Mouse (Mus musculus) heart, adult 11 months (tissue): ENCODE results near the gene BC005537.
A peak's percentile ranks its signal among the peaks of the same experiment; 100 is the strongest.

Source experiments
- DNase-seq: peaks from one replicate; pipeline ENCODE4 v3.0.0; 2022

The BC005537 gene

DNA sequence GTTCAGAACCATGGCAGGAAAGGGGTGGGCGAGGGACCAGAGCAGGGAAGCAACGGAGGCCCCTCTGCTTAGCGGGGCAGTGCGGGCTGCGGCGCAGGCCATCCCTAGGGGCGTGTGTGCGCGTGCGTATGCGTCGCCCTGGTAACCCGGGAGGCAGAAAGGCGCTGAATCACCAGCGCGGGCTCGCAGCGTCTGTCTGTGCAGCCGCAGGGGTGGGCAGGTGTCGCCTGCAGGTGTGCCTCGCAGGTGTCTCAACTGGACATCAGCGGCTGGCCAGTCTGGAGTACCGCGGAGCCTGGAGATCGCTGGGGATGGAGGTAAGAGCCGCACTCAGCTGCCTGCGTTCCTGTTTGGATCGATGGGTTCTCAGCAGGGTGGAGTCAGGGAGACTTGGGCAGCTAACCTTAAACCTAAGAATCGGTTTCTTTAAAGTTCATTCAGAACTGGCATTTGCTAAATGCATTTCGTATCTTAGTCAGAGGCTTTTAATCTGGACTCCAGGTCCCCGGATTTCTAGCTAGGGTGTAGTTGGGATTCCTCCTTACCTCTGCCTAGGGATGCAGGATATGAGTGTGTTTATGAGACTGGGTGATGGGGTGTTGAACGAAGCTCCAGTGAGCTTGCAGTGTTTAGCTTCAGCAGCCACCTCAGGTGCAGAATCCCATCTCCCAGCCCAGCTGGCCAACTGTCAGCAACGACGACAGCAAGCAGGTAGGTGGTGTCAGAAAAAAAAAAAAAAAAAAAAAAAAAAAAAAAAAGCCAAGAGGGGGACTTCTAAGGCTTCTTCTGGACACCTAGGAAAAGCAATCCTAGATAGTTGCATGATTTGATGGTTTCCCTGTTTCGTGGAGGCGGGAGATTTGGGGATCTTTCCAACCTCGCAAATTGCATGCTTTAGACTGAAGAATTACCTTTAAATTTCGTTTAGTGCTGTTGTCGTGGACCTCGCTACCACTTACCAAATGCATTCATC, 43.8 kb downstream of the BC005537 start, which contains the start of gene D130043K22Rik:
D130043K22Rik (plus strand) TSS at position 153 of the 973 bp plus-strand sequence.
- DNase-seq, result peak; percentile 91

DNA sequence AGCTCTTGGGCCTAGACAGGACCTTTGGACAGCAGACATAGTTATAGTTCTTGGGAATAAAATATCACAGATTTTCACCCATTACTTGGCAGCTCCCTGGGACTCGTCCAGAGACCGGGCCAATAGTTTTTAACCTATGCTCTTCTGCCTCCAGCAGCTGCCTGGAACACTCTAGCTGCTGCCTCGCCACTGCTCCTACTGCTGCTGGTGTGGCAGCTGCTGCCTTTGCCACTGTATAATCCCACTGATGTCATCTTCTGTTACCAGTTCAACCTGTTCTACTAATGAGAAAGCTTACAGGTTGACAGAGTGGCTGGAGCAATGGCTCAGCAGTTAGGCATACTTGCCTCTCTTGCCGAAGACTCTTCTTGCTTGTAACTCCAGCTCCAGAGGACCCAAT, 47.9 kb downstream of the BC005537 start:
- DNase-seq, result peak; percentile 55

DNA sequence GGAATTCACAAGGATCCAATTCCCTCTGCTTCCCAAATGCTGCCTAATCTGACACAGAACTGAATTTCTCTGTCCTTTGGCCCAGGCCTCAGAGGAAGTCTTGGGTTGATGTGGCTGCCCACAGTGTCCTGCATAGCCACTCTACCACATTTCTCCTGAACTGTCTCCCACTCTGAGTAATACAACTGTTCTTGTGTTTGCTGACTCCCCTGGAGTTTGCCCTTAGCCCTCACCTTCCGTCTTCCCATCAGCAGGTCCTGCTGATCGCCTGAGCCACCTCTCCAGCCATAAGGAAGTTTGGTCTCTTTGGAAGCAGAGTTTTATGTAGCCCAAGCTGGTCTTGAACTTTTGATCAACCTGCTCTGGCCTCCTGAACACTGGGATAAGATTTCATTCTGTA, 50.5 kb downstream of the BC005537 start:
- DNase-seq, result peak; percentile 55

DNA sequence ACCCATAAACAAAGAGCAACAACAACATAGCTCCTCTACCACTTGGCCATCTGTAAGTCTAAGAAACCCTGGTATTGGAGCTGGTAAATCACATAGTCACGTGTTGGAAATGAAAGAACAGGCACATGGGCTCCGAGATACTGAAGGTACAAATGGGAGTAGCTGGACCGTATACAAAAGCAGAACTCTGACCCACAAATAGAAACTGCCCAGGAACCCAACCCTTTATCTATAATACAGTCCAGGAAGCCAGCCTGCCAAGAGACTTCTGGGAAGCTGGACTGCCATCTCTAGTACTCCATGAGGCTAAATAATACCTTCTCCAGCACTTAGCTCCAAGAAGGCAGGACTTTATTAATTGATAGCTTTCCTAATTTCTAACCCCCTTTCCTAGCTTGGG, 51.1 kb downstream of the BC005537 start:
- DNase-seq, result peak; percentile 94

DNA sequence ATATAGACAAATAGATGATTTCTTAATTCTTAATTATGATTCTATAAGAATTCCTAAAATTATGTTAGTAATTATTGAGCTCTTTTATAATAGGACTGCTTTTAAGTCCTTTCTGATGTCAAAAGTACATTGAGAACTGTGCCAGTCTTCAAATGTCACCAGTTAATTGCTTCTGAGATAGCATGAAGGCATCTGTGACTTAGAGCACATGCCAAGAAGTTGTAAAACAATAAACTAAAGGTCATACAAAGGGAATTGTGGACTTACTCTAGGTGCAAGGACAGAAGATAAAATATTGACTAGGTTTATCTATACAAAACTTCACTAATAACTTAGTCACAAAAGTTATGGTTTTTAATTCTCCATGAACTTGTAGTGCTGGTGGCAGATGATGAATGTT, 57.7 kb downstream of the BC005537 start:
- DNase-seq, result no peak

DNA sequence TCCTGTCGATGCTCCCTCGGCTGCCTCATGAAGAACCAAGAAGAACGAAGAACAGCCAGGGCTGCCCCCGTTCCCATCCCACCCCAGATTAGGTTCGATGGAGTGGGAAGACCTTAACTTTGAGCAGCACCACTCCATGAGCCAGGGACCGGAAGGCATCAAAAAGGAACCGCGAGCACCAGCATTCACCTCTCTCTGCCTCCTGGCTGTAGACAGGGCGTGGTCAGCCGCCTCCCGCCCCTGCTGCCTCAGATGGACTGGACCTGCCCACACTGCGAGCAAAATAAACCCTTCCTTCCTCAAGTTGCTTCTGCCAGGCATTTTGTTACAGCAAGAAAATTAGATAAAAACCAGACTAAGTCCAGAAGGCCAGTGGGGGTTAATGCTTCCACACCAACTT, 59.6 kb downstream of the BC005537 start:
- DNase-seq, result peak; percentile 79

DNA sequence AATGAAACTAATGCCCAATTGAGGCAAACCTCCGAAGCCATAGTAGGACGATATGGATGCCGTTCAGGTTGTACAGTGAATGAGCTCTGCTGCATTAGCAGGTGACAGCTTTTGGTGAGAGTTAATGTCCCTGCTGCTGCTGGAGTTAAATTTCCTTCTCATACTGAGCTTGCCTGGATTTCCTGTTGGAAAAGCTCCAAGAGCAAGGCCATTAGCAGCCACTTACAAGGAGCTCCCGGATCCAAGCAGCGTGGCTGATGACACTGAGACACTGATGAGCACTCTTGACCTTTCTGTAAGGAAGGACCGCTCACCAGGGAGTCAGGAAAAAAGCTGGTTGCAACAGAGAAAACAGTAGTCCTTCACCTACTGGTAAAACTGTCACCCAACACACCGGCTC, 60.6 kb downstream of the BC005537 start:
- peak; percentile 79 for DNase-seq

DNA sequence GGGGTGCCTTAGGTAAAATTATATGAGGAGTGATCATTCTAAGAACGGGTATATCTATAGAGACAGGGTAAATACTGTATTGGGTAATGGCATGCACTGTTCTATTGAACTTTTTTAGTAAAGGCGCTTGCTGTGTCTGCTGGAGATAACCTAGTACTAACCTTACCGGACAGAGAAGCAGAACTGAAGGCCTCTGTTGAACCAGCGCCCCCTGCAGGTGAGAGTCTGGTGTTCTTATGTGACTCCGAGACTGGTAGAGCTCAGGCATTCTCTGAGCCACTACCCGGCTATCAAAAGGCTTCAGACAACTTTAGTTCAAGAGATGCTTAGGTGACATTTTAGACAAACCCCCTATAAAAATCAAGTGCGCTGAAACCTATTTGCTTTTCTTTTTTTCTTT, 61.1 kb downstream of the BC005537 start:
- peak; percentile 80 for DNase-seq
